Mouse (Mus musculus): ENCODE measurements around the gene Gak. TPM values are rescaled to one million over a fixed set of nuclear protein-coding genes. Genes with fewer than 3 reads are reported as not detected.

Gene Gak
- polyA plus RNA-seq, 1 experiment from 2014 or later: 45.5 TPM

GRCm38 (mm10) chr5:108547636-108548035 lies 81.9 kb downstream of the Gak start:
- no peak for ATAC-seq (replicated peaks; ENCODE audit: insufficient number of reproducible peaks, low FRiP score, low TSS enrichment, low read depth)
- Histone ChIP-seq H3K27ac (replicated peaks; ENCODE audit: low read depth, low read length) (no peak overlapping the region), H3K9ac (replicated peaks; ENCODE audit: low read length) (no peak overlapping the region), H3K4me2 (ENCODE audit: low read depth, low read length) (no peak overlapping the region), H3K27me3 (ENCODE audit: control insufficient read depth, insufficient read depth, low read length) (peaks cover 13% of the 10 kb centered on the region), H3K36me3 (replicated peaks; ENCODE audit: control insufficient read depth, insufficient read depth, low read depth, low read length) (no peaks in the 10 kb centered on the region), H3K9me3 (replicated peaks; ENCODE audit: control insufficient read depth, low read length) (no peaks in the 10 kb centered on the region), H3K4me3 (ENCODE audit: low read depth, low read length) (no peak overlapping the region), H3K4me1 (ENCODE audit: control insufficient read depth, insufficient read depth, low read length) (no peaks in the 10 kb centered on the region)
- no peak for DNase-seq (ENCODE audit: low spot score)
- 84% methylated on average over 5 of the region's 5 CpGs for WGBS

- no peak overlapping the region for H3K9ac ChIP-seq (replicated peaks; ENCODE audit: low read length)
- no peaks in the 10 kb centered on the region for H3K9me3 ChIP-seq (replicated peaks; ENCODE audit: control insufficient read depth, low read length)
- ATAC-seq (replicated peaks; ENCODE audit: insufficient number of reproducible peaks, low FRiP score, low TSS enrichment, low read depth) (no peak), DNase-seq (ENCODE audit: low spot score) (no peak)
- H3K27me3 ChIP-seq (ENCODE audit: control insufficient read depth, insufficient read depth, low read length): no peaks in the 10 kb centered on the region; the same call in 1 of the 2 replicates
- no peak overlapping the region for H3K4me3 ChIP-seq (ENCODE audit: low read depth, low read length)
- H3K27ac ChIP-seq (replicated peaks; ENCODE audit: low read depth, low read length): no peak overlapping the region
- no peaks in the 10 kb centered on the region for H3K36me3 ChIP-seq (replicated peaks; ENCODE audit: control insufficient read depth, insufficient read depth, low read depth, low read length)
- no peak overlapping the region for H3K4me2 ChIP-seq (ENCODE audit: low read depth, low read length)
- 67% methylated on average over 7 of the region's 7 CpGs for WGBS
- no peaks in the 10 kb centered on the region for H3K4me1 ChIP-seq (ENCODE audit: control insufficient read depth, insufficient read depth, low read length)
These were observed 85.9 kb downstream of the Gak start for GRCm38 (mm10) chr5:108543516-108544291.

DNA sequence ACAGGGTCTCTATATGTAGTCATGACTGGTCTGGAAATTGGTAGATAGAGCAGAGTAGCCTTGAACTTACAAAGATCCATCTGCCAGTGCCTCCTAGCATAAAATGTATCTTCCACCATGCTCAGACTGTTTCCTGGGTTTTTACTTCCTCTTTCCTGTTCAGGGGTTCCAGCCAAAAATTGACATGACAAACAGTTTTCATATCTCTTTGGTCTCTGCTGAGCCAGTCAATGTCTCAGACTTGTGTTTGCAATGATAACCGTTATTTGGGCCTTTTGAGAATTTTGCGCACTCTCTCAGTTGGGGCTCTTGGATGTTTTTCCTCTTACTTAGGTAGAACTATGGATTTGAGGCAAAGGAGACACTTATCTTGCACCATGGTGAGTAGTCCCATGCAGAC lies 95.4 kb downstream of the Gak start:
- Histone ChIP-seq H3K27me3 (ENCODE audit: control insufficient read depth, insufficient read depth, low read length) (no peaks in the 10 kb centered on the region), H3K4me2 (ENCODE audit: low read depth, low read length) (no peak overlapping the region), H3K27ac (replicated peaks; ENCODE audit: low read depth, low read length) (no peak overlapping the region), H3K9me3 (replicated peaks; ENCODE audit: control insufficient read depth, low read length) (no peaks in the 10 kb centered on the region), H3K4me3 (ENCODE audit: low read depth, low read length) (no peak overlapping the region), H3K36me3 (replicated peaks; ENCODE audit: control insufficient read depth, insufficient read depth, low read depth, low read length) (no peaks in the 10 kb centered on the region), H3K9ac (replicated peaks; ENCODE audit: low read length) (no peak overlapping the region), H3K4me1 (ENCODE audit: control insufficient read depth, insufficient read depth, low read length) (no peaks in the 10 kb centered on the region)
- no peak for DNase-seq (ENCODE audit: low spot score)
- 92% methylated on average over 2 of the region's 2 CpGs for WGBS
- no peak for ATAC-seq (replicated peaks; ENCODE audit: insufficient number of reproducible peaks, low FRiP score, low TSS enrichment, low read depth)

GRCm38 (mm10) chr5:108522597-108522996 lies 107.0 kb downstream of the Gak start:
- no peak overlapping the region for H3K9ac ChIP-seq (replicated peaks; ENCODE audit: low read length)
- H3K27me3 ChIP-seq (ENCODE audit: control insufficient read depth, insufficient read depth, low read length): no peaks in the 10 kb centered on the region
- ATAC-seq (replicated peaks; ENCODE audit: insufficient number of reproducible peaks, low FRiP score, low TSS enrichment, low read depth): no peak
- no peak overlapping the region for H3K4me2 ChIP-seq (ENCODE audit: low read depth, low read length)
- H3K4me3 ChIP-seq (ENCODE audit: low read depth, low read length): no peak overlapping the region
- no peak overlapping the region for H3K27ac ChIP-seq (replicated peaks; ENCODE audit: low read depth, low read length)
- no peaks in the 10 kb centered on the region for H3K36me3 ChIP-seq (replicated peaks; ENCODE audit: control insufficient read depth, insufficient read depth, low read depth, low read length)
- no peak for DNase-seq (ENCODE audit: low spot score)
- H3K9me3 ChIP-seq (replicated peaks; ENCODE audit: control insufficient read depth, low read length): no peaks in the 10 kb centered on the region
- no peaks in the 10 kb centered on the region for H3K4me1 ChIP-seq (ENCODE audit: control insufficient read depth, insufficient read depth, low read length)
- WGBS: 79% methylated on average over 3 of the region's 3 CpGs

DNA sequence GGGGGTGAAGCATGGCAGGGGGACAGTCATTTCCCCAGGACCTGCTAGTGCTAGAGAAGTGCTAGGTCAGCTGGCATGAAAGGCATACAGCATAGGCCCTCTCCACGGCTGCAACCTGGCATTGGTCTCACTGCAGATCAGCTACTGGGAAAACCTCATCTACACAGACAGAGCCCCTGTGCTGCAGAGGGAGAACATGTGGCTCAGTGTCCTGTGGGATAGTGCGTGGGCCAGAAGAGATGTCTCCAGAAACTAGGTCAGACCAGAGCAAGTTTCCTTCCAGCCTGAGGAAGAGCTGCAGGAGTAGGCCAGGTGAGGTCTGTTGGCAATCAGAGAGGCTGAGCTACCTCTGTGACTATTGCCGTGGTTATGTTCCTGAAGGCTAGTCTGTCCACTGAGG lies 107.7 kb downstream of the Gak start:
- Histone ChIP-seq H3K27me3 (ENCODE audit: control insufficient read depth, insufficient read depth, low read length) (no peaks in the 10 kb centered on the region), H3K9me3 (replicated peaks; ENCODE audit: control insufficient read depth, low read length) (no peaks in the 10 kb centered on the region), H3K4me1 (ENCODE audit: control insufficient read depth, insufficient read depth, low read length) (no peaks in the 10 kb centered on the region), H3K27ac (replicated peaks; ENCODE audit: low read depth, low read length) (no peak overlapping the region), H3K4me2 (ENCODE audit: low read depth, low read length) (no peak overlapping the region), H3K9ac (replicated peaks; ENCODE audit: low read length) (no peak overlapping the region), H3K36me3 (replicated peaks; ENCODE audit: control insufficient read depth, insufficient read depth, low read depth, low read length) (no peaks in the 10 kb centered on the region), H3K4me3 (ENCODE audit: low read depth, low read length) (no peak overlapping the region)
- DNase-seq (ENCODE audit: low spot score): no peak
- 81% methylated on average over 3 of the region's 3 CpGs for WGBS
- ATAC-seq (replicated peaks; ENCODE audit: insufficient number of reproducible peaks, low FRiP score, low TSS enrichment, low read depth): no peak

DNA sequence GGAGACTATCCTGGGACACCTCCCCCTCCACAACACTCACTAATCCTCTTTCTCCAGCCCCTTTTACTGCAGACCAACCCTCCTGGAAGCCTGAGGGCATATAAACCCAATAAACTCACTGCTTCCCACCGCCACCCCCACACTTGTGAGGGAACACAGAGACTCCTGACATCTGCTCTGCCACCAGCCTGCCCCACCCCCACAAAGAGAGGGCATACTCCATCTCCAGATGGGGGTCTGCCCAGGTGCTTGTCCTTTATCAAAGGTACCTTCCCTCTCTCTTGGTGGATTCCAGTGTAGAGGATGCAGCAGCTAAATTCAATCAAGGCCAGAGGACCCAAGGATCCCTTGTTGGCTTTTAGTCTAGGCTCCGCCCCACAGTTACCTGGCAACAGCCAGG lies 108.5 kb downstream of the Gak start:
- ATAC-seq (replicated peaks; ENCODE audit: insufficient number of reproducible peaks, low FRiP score, low TSS enrichment, low read depth): no peak
- Histone ChIP-seq H3K4me1 (ENCODE audit: control insufficient read depth, insufficient read depth, low read length) (no peaks in the 10 kb centered on the region), H3K9me3 (replicated peaks; ENCODE audit: control insufficient read depth, low read length) (no peaks in the 10 kb centered on the region), H3K9ac (replicated peaks; ENCODE audit: low read length) (no peak overlapping the region), H3K36me3 (replicated peaks; ENCODE audit: control insufficient read depth, insufficient read depth, low read depth, low read length) (no peaks in the 10 kb centered on the region), H3K27me3 (ENCODE audit: control insufficient read depth, insufficient read depth, low read length) (no peaks in the 10 kb centered on the region), H3K27ac (replicated peaks; ENCODE audit: low read depth, low read length) (no peak overlapping the region), H3K4me3 (ENCODE audit: low read depth, low read length) (no peak overlapping the region), H3K4me2 (ENCODE audit: low read depth, low read length) (no peak overlapping the region)
- WGBS: 37% methylated on average over 2 of the region's 2 CpGs
- no peak for DNase-seq (ENCODE audit: low spot score)

DNA sequence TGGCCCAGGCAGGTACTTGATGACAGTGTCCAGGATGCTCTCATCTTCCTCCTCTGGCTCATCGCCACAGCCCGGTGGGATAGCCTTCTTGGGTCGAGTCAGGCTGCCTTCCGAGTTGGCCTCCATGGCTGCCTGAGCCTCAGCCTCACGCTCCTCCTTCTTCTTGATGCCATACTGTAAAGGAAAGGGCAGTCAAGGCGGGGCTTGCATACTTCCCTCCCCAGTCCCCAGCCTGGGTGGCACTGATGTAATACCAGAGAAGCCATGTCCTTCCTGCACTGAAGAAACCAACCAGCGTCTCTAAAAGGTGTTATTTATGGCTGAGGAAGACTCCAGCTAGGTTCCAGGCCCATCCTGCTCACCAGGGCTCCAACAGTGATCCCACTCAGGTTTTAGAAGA lies 109.4 kb downstream of the Gak start:
- WGBS: 83% methylated on average over 7 of the region's 7 CpGs
- H3K36me3 ChIP-seq (replicated peaks; ENCODE audit: control insufficient read depth, insufficient read depth, low read depth, low read length): no peaks in the 10 kb centered on the region
- no peak overlapping the region for H3K4me2 ChIP-seq (ENCODE audit: low read depth, low read length)
- H3K27ac ChIP-seq (replicated peaks; ENCODE audit: low read depth, low read length): no peak overlapping the region
- ATAC-seq (replicated peaks; ENCODE audit: insufficient number of reproducible peaks, low FRiP score, low TSS enrichment, low read depth): no peak
- no peaks in the 10 kb centered on the region for H3K4me1 ChIP-seq (ENCODE audit: control insufficient read depth, insufficient read depth, low read length)
- H3K9me3 ChIP-seq (replicated peaks; ENCODE audit: control insufficient read depth, low read length): no peaks in the 10 kb centered on the region
- no peak overlapping the region for H3K4me3 ChIP-seq (ENCODE audit: low read depth, low read length)
- H3K27me3 ChIP-seq (ENCODE audit: control insufficient read depth, insufficient read depth, low read length): no peaks in the 10 kb centered on the region
- no peak overlapping the region for H3K9ac ChIP-seq (replicated peaks; ENCODE audit: low read length)
- DNase-seq (ENCODE audit: low spot score): no peak
